Mouse (Mus musculus): Measurements from ENCODE around the gene Kcnk12. TPM values are rescaled to one million over a fixed set of nuclear protein-coding genes. Genes with fewer than 3 reads are reported as not detected.

The Kcnk12 gene
- total RNA-seq, 2 experiments from 2014 or later = 0.20 to 0.64 TPM

DNA sequence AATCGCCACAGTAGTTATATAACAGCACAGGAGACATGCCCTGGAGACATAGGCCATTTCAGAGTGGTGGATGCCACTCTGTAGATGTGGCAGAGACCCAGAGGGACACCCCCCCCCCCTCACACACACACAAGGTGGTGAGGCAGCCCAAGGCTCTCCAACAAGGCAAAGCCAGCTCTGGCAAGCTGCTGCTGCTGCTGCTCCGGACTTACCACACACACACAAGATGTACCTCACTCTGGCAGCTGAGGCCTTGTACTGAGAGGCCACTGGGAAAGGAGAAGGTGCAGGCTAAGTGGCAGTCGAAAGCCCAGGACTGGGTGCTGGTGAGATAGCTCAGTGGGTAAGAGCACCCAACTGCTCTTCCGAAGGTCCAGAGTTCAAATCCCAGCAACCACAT lies 10.1 kb downstream of the Kcnk12 start:
- no peak for DNase-seq (ENCODE audit: low spot score in 2 of 2)

DNA sequence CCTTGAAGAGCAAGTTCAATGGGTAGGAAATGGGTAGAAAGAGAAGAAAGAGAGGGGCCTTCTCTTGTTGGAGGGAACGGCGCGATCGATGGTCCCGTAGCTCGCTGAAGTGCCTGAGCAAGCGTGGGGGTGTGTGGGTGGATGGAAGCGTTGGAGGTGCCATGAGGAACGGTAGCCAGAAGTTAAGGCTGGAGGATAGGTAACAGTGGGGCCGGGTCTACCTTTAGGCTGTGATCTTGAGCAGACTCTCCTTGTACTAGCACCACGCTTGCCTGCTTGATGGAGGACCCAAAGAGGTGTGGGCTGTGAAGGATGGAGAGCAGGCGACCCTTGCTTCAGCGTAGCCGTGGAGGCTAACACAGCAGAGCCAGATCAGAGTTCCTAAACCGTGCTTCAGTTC lies 12.1 kb downstream of the Kcnk12 start:
- DNase-seq (ENCODE audit: low spot score in 2 of 2) = no peak

DNA sequence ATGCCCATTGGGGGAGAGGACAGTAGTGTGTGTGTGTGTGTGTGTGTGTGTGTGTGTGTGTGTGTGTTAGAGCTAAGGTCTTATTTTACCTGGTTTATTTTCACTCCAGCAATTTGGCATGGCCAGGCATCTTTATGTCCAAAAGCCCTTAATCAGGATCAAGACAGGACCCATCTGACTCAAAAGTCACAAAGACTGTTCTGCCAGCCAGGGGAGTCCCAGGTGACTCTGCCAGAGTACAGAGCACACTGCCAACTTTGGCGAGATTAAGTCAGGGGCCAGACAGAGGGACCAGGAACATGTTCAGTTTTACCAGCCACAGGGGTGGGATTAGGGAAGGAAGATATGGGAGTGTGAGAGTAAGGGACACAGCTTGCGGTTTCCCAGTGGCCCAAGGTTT lies 12.9 kb downstream of the Kcnk12 start:
- no peak for DNase-seq (ENCODE audit: low spot score in 2 of 2)

DNA sequence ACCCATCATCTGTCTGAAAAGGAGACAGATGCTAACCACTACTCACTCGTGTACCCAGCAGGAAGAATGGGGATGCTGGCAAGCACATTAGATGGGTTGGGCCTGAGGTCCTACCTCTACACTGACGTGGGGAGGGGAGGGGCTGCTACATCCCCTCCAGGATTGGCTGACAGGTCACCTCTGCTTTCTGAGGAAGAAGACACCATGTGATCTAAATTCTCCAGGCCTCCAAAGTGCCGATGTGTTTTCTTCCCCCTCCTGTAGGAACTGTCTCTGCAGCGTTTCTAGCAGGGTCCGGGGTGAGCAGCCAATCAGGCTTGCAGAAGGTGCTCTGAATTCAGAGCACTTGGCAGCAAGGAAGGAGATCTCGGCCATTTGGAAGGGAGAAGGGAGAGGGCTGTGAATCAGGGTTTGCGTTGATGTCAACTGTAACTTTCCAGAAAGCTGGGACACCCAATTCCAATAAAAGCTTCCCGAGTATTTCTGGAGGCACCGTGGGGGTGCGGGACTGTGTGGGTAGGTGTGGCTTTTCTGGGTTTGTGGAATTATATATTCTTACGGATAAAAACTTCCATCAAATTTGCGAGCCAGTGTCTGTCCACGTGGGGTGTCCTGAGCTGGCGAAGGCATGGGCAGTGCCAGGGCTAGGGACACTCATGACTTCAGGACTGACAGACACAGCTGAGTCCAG lies 13.5 kb downstream of the Kcnk12 start:
- DNase-seq (ENCODE audit: low spot score in 2 of 2) = no peak

DNA sequence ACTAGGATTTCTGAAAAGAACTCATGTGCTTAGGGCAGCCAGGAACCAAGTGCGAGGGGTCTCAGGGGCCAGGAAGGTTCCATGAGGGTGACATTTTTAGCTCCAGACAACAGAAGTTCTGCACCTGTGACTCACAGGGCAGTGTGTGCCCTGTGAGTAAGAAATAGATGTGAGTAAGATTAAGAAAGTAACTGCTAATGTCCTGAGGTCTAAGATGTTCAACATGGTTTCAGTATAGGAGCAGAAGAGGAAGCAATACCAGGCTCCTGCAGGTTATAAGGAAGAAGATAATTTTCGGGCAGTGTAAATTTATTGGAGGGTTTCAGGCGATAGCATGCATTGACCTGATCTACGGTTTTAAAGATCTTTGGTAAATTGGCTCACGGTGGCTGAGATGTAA lies 16.6 kb downstream of the Kcnk12 start:
- no peak for DNase-seq (ENCODE audit: low spot score in 2 of 2)

DNA sequence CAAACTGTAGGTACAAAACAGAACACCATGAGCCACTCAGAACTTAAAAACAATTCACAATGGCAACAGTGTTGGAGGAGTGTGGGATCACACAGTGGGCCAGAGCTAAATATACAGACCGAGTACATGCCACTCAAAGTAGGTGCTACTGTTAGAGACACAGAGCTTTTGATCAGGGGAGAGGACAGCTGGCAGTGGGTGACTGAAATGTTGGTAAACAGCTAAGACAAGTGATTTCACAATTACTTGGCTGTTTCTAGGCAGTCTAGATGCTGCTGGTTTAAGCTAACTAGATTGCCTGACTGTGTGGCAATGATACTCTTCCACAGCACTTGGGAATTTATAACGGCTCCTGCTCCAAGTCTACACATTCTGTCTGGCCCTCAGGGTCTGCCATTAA lies 17.6 kb downstream of the Kcnk12 start:
- DNase-seq (ENCODE audit: low spot score in 2 of 2) = no peak

DNA sequence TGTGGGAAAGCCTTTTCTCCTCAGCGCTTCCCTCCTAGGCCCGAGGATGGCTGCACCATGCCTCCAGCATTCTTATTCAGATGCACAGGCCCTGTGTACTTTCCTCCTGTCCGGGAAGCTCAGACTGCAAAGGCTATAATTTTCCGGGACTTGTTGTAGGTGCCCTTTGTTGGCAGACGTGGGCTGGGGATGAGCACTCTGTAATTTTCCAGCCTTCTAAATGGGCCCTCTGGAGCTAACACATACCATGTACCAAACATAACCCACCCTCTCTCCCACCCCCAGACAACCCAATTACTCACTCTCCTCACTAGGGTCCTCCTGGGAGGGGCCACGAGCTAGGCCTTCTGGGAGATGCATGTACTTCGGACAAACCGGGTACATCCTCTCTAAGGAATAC lies 22.8 kb downstream of the Kcnk12 start:
- DNase-seq (ENCODE audit: low spot score in 2 of 2) = no peak

DNA sequence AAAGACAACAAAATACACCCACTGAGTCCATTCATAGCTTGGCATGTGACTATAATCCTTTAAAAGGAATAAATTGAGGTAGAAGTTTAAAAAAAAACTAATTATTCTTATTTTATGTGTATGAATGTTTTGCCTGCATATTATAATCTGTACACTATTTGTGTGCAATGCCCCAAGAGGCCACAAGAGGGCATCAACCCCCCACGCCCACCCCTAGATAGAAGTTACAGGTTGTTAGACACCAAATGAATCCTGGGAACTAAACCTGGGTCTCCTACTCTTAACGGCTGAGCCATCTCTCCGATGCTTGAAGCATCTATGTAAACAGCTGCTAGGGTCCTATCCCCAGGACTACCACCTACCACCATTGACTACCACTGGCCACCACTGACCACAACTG lies 24.6 kb downstream of the Kcnk12 start:
- DNase-seq (ENCODE audit: low spot score in 2 of 2) = no peak

DNA sequence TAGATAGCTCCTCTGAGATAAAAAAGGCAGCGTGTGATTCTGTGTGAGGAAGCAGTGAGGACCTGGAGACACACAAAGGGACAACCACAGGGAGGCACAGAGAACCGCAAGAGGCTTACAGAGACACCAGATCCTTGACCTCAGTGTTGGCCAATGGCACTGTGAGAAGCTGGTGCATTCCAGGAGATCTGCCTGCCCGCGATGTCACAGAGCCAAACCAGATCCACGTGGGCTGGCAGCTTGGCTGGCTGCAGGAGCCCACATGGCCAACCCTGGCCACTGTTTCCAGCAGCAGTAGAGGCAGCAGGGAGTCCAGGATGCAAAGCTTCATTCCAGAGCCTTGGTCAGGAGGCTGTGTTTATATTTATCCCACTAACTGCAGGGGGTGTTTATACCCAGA lies 27.0 kb downstream of the Kcnk12 start:
- no peak for DNase-seq (ENCODE audit: low spot score in 2 of 2)

DNA sequence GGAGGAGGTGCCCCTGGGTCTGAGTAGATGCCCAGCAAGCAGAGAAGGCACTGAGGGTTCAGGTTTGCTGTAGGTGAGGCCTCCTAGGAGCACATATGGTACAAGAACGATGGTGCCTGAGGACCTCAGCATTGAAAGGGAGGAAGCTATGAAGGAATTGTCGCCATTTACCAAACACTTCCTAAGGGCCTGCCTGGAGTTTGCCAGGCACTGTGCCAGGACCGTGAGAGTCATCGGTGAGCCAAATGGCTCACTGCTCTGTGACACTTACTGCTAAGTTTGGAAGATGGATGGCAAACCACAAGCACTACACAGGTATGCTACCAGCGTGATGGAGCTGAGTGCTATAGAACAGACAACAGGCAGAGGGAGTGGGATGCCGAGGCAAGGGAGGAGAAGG lies 30.9 kb downstream of the Kcnk12 start:
- no peak for DNase-seq (ENCODE audit: low spot score in 2 of 2)

DNA sequence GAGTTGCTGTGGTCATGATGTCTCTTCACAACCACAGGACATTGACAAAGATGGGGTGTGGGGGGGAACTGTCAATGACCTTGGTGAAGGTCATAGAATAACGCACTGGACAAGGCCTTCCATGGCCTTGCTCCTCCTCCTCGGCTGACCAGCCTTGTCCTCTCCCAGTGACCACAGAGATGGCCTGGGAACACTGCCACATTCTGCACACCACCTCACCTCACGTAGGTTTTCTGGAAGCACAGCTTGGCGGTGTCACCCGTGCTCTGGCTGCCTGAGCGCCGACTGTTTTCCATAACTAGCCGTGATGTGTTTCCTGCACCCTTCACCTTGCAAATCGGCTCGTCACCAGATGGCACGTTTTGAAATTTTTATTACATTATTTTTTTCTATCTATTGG lies 32.8 kb downstream of the Kcnk12 start:
- no peak for DNase-seq (ENCODE audit: low spot score in 2 of 2)

DNA sequence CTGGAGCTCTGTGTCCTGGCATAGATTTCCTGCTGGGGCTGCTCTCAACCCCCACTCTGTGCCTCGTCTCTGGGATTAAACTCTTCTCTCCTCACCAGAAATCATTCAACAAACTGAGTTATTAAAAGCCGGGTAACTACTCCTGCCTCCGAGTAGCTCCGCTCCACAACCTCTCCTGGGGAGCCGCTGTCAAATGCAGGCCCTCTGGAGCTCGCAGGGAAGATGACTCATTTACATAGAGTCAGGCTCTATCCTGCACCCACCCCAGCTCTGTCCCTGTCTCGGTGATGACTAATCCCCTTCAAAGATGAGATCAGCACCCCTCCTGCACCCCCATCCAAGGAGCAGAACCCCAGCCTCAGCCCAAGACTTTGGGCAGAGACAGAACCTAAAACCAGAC lies 34.6 kb downstream of the Kcnk12 start:
- no peak for DNase-seq (ENCODE audit: low spot score in 2 of 2)

DNA sequence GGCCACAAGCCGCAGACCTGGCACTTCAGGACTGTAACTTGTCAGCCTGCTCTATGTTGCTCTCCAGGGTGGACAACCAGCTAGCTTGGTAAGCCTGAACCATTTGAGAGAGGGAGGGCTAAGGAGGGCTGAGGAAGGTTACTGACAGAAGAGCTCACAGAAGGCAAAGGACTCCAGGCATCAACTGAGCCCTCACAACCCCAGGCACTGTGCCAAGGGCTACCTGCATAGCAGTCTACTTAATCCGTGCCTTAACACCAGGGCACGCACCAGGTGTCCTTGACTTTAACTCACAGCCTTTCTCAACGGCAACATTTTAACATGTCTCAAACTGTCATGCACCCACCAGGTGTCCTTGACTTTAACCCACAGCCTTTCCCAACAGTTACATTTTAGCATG lies 37.5 kb downstream of the Kcnk12 start:
- DNase-seq (ENCODE audit: low spot score in 2 of 2) = no peak

DNA sequence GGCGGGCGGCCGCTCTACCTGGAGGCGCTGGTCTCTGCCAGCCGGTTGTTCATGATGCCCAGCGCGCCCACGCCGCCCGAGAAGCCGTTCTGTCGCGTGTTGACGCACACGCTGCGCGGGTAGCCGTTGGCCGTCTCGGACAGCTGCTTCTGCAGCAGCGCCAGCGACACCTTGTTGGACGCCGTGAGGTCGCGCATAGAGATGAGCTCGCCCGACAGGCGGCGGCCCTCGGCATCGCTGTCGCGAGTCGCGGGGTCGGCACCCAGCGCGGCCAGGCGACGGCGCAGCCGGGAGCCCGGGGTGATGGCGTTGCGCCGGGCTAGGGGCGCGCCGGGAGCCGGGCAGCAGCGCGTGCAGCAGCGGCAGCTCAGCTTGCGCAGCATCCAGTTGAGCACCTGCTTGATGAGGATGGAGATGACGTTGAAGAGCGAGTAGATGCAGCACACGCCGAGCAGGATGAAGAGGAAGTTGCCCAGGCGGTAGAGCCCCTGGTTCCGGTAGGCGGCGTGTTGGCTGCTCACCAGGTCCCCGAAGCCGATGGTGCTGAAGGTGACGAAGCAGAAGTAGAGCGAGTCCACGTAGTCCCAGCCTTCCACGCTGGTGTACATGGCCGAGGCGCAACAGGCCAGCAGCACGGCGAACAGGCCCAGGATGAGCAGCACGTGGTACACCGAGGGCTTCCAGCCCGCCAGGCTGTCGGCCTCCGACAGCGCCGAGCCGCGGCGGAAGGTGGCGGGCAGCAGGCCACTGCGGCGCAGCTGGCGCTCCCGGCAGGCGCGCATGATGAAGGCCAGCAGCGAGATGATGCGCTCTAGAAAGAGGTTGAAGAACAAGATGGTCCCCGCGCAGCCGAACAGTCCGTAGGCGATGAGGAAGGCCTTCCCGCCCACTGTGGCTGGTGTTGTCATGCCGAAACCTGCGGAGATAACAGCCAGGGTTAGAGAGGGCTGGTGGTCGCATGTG lies 51.6 kb downstream of the Kcnk12 start:
- DNase-seq (ENCODE audit: low spot score in 2 of 2) = no peak

DNA sequence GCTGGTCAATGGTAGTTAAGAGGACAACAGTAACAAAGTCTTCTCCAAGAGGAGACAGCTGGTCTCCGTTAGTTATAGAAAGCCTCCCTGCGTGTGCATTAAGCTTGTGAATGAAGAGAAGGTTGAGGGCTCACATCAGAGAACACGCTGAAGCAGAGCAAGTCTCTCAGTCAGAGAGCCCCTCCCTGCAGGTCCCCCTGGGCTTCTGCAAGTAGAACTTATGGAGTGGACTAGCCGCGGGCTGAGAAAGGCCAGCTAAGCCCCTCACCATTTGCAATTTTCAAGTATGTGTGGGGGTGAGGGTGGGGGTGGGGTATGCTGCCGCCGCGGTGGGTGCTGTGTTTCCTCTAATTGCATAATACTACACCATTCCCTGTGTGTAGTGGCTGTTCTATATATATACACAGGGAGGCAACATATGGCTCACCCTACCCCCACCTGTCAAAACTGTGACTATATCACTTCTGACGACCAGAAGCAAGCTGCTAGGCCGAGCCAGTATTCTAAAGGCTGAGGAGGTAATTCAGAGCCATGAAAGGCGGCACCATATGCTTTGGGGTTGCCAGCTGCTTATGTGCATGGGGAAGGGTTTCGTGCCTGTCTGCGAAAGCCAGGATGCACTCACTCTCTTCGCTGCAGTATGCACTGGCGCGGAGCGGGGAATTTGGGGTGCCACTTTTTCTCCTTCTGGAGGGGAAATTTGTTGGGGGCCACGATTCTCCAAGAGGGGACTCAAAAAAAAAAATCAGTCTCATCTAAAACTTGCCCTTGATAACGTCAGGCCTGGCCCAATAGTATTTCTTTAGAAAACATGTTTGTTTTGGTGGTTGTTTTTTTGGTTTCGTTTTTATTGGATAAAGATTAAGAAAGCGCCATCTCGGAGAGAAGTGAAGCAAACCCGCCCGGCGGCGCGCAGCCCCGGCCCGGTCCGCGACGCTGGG lies 52.5 kb downstream of the Kcnk12 start:
- no peak for DNase-seq (ENCODE audit: low spot score in 2 of 2)

DNA sequence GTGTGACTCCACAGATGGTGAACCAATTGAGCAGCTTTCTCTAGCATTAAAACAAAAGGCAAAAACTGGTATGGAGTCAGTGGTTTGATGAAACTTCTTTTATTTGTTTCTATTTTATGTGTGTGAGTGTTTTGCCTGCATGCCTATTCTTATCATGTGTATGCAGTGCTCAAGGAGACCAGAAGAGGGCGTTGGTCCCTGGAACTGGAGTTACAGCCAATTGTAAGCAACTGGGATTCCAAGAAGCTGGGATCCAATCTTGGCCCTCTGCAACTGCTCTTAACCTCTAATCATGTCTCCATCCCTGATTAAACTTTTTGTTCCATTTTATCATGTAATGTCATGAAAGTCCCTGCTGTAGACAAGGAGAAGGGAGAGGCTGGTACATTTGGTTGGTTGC lies 58.0 kb downstream of the Kcnk12 start:
- DNase-seq (ENCODE audit: low spot score in 2 of 2) = no peak

DNA sequence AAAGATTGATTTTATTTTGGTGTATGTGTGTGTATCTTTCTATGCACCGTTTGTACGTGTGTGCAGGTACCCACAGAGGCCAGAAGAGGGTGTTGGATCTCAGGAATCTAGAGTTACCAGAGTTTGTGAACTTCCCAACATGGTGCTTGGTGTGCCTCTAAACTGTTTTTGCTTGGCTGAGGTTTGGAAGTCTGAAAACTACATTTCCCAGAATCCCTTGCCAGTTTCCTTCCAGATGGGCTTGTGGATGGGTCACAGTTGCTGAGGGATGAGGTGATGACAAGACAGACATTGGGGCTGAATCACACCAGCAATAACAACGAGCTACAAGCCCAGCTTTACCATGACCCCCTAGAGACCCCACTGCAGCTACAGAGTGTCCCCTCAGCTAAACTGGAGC lies 60.6 kb downstream of the Kcnk12 start:
- DNase-seq (ENCODE audit: low spot score in 2 of 2) = no peak

DNA sequence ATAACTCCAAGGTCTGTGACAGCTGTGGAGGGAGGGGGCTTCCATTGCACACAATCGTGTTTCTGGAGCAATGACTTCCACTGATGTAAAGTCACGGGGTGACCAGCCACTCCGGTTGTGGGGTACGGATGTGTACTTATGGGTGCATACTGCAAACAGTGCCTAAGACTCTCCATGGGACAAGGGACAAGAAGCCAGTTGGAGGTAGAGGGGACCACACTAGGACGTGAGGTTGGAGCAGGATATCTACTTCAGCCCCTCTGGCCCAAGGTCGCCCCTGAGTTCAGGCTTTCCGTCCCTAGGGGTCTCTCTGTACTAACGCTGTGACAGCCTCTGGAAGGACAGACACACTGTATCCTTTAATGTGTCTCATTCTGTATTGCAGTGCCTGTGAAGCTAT lies 63.3 kb downstream of the Kcnk12 start:
- no peak for DNase-seq (ENCODE audit: low spot score in 2 of 2)

DNA sequence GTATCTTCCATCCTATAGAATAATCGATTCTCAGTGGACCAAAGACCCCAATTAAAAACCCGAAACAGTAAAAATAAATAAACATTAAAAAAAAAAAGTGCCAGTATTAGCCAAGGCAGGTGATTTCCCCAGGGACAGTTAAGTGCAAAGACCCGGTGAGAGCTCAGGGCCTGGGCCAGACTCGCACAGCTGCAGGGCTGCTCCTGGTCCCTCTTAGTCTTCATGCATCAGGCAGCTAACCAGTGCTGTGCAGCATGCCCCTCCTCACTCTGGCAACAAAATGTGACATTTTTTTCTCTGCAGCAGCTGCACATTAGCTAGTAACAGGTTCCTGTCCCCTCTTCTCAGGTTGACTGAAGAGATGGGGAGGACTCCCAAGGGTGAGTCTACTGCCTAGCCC lies 65.8 kb downstream of the Kcnk12 start:
- DNase-seq (ENCODE audit: low spot score in 2 of 2) = no peak

DNA sequence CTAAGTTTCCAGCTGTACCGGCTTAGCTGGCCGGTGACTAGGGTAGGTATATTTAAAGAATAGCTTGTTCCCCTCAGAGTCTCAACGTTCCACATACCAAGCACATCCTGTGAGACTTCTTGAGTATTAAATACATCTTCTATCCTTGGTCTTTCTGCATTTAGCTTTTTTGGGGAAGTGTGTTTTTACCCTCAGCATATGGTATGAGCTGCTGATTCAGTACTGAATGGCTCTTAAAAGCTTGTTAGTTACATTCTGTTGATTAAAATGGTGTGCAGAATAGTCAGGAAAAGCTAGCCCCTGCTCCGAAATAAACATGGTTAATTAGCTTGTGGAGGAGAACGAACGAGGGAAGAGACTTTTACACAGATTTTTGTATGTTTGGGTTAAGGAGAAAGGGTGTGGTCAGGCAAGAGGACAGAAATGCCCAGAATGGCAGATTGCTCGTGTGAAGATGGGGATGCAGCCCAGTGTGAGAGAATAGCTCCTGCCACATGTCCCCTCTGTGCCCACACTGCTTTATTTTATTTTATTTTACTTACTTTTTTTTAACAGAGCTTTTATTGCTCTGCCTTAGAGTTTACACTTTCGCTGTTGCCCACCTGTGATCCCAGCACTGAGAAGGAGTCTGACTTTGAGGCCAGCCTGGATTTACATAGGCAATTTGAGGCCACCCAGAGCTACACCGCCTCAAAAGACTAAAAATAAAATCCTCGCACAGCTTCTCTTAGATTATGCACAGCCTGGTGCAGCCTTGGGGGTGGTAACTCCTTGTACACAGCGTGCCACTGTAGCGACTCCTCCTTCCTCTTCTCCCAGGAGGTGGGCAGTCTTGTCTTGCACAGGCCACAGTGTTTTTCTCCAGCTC lies 71.1 kb downstream of the Kcnk12 start:
- DNase-seq (ENCODE audit: low spot score in 2 of 2) = no peak

DNA sequence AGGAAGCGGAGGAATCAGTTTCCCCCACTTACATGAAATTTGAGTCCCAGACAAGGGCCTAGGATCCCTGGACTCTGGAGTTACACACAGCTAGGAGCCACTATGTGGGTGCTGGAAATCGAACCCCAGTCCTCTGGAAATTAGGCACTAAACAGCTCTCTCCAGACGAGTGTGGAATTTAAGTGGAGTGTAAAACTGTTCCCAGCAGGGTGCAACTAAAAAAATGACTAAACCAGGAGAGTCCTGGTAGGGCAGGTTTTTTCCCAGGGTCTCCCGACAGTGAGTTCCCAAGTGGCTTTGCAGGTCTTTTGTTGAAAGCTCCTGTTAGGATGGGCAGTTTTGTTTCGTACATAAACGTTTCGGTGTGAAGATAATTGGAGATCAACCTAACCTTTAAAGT lies 73.1 kb downstream of the Kcnk12 start:
- no peak for DNase-seq (ENCODE audit: low spot score in 2 of 2)
